Mouse (Mus musculus) hindbrain, embryonic 14.5 days (tissue): Measurements from ENCODE around the gene Zfp46. TPM values are rescaled to one million over a fixed set of nuclear protein-coding genes. Genes with fewer than 3 reads are reported as not detected.

ENCODE experiments used
- ATAC-seq: fragments of 200-750 bp; cut with Nextera tagmentation; 2 replicates; pipeline ENCODE4 v1.8.0; 2017; ENCODE audit warnings: moderate number of reproducible peaks, mild to moderate bottlenecking, moderate TSS enrichment, moderate library complexity; ENCODE audit not compliant: low FRiP score
- DNase-seq: peaks from one replicate; pipeline ENCODE4 v3.0.0-alpha.2; 2015; ENCODE audit warnings: low spot score
- H3K27ac ChIP-seq: fragments of 300-500 bp; sonication (generic); 2 replicates; pipeline ENCODE4 v1.5.1; 2014; ENCODE audit warnings: mild to moderate bottlenecking, moderate library complexity
- H3K27me3 ChIP-seq: fragments of 300-500 bp; sonication (generic); 2 replicates; pipeline ENCODE4 v1.6.1; 2014; ENCODE audit warnings: mild to moderate bottlenecking, low read length, mixed read lengths; ENCODE audit not compliant: control insufficient read depth, insufficient read depth
- H3K36me3 ChIP-seq: fragments of 300-500 bp; sonication (generic); replicated peaks from 2 replicates; pipeline ENCODE4 v1.6.1; 2014; ENCODE audit not compliant: control insufficient read depth, insufficient read depth
- H3K4me1 ChIP-seq: fragments of 300-500 bp; sonication (generic); replicated peaks from 2 replicates; pipeline ENCODE4 v1.6.1; 2014; ENCODE audit warnings: antibody characterized with exemption, low read length, mixed read lengths; ENCODE audit not compliant: control insufficient read depth, insufficient read depth
- H3K4me2 ChIP-seq: fragments of 300-500 bp; sonication (generic); replicated peaks from 2 replicates; pipeline ENCODE4 v1.6.1; 2014; ENCODE audit warnings: mild to moderate bottlenecking, moderate library complexity
- H3K4me3 ChIP-seq: fragments of 300-500 bp; sonication (generic); replicated peaks from 2 replicates; pipeline ENCODE4 v1.5.1; 2014; ENCODE audit warnings: mild to moderate bottlenecking, low read length
- H3K9ac ChIP-seq: fragments of 300-500 bp; sonication (generic); 2 replicates; pipeline ENCODE4 v1.6.1; 2014
- H3K9me3 ChIP-seq: fragments of 300-500 bp; sonication (generic); 2 replicates; pipeline ENCODE4 v1.6.1; 2016; ENCODE audit warnings: low read length; ENCODE audit not compliant: control insufficient read depth
- WGBS: fragments of 180-500 bp; shearing (Covaris S2); extraction: QIAGEN DNeasy Blood & Tissue Kit; methylation state at CpG from one replicate; pipeline ENCODE4 v1.1.7; 2014; 5-methylcytosine and 5-hydroxymethylcytosine counted together
- polyA plus RNA-seq: library from polyadenylated mRNA; unstranded; fragments of >200 nt; fragmentation: Nextera tagmentation; extraction: Ambion mirVana; gene quantifications from 2 replicates; pipeline ENCODE4 v1.2.1, GENCODE M21; 2014

Zfp46 gene
- polyA plus RNA-seq, result 39.8 and 48.8 TPM in 2 replicates

- no peak for ATAC-seq
- Histone ChIP-seq H3K9ac (peak within 1 kb of the TSS; percentile 59), H3K36me3 (peaks cover 22% of the 10 kb centered on the region), H3K9me3 (no peaks in the 10 kb centered on the region), H3K4me1 (peaks cover 30% of the 10 kb centered on the region), H3K27me3 (peaks cover 12% of the 10 kb centered on the region), H3K27ac (peak within 1 kb of the TSS; percentile 90), H3K4me3 (peak within 1 kb of the TSS; percentile 57), H3K4me2 (peak within 1 kb of the TSS; percentile 81)
- peak; percentile 79 for DNase-seq
- whole genome bisulfite sequencing, result 17% methylated on average over 5 of the region's 5 CpGs
These were observed at the start of gene Zfp46 for GRCm38 (mm10) chr4:136284455-136284854. TSS of gene Zfp46 (plus strand) at chr4:136284683.

- 25% methylated on average over 13 of the region's 13 CpGs for WGBS
- ATAC-seq, result no peak
These were observed 45.8 kb upstream of the Zfp46 start for GRCm38 (mm10) chr4:136238669-136239068.

GRCm38 (mm10) chr4:136239111-136239510 is 45.4 kb upstream of the Zfp46 start:
- no peak overlapping the region for H3K9ac ChIP-seq
- no peaks in the 10 kb centered on the region for H3K4me1 ChIP-seq
- ATAC-seq (no peak), DNase-seq (no peak)
- no peaks in the 10 kb centered on the region for H3K36me3 ChIP-seq
- no peaks in the 10 kb centered on the region for H3K9me3 ChIP-seq
- H3K4me2 ChIP-seq, result no peak overlapping the region
- peaks cover 13% of the 10 kb centered on the region for H3K27me3 ChIP-seq
- no peak overlapping the region for H3K27ac ChIP-seq
- H3K4me3 ChIP-seq, result no peak overlapping the region
- 73% methylated on average over 9 of the region's 9 CpGs for WGBS

More at GRCm38 (mm10) chr4:136238669-136239068, 45.8 kb upstream of the Zfp46 start:
- DNase-seq, result no peak
- H3K4me2 ChIP-seq, result no peak overlapping the region
- H3K4me3 ChIP-seq, result no peak overlapping the region
- no peak overlapping the region for H3K27ac ChIP-seq
- no peaks in the 10 kb centered on the region for H3K9me3 ChIP-seq
- no peaks in the 10 kb centered on the region for H3K4me1 ChIP-seq
- H3K9ac ChIP-seq, result no peak overlapping the region
- no peaks in the 10 kb centered on the region for H3K36me3 ChIP-seq
- H3K27me3 ChIP-seq, result peaks cover 13% of the 10 kb centered on the region

DNA sequence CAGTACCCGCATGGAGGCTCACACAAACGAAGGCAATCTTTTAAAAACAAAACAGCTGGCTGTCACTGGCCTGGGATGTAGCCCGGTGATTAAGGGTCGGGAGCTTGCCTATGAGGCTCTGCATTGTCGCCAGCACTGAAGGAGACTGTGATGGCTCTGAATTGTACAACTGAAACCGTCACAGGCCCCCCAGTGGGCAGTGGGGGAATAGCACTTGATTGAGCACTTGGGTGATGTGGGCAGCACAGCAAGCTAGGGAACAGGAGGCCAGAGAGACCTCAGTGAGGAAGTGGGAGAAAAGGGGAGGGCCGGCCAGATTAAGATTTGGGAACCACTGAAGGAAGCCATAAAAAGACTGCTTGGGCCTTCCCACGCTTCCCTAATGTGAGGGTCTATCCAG is 44.9 kb upstream of the Zfp46 start:
- WGBS, result 29% methylated on average over 8 of the region's 8 CpGs
- H3K27me3 ChIP-seq, result peaks cover 15% of the 10 kb centered on the region
- no peaks in the 10 kb centered on the region for H3K36me3 ChIP-seq
- ATAC-seq, result no peak; the same call in 1 of the 2 replicates
- no peak overlapping the region for H3K4me3 ChIP-seq
- H3K4me2 ChIP-seq, result no peak overlapping the region
- no peak overlapping the region for H3K9ac ChIP-seq
- no peaks in the 10 kb centered on the region for H3K4me1 ChIP-seq
- H3K27ac ChIP-seq, result no peak overlapping the region
- peak; percentile 69 for DNase-seq
- H3K9me3 ChIP-seq, result no peaks in the 10 kb centered on the region

- Histone ChIP-seq H3K4me2 (no peak overlapping the region), H3K27ac (no peak overlapping the region), H3K36me3 (no peaks in the 10 kb centered on the region), H3K4me1 (no peaks in the 10 kb centered on the region), H3K9me3 (no peaks in the 10 kb centered on the region), H3K4me3 (no peak overlapping the region), H3K9ac (no peak overlapping the region), H3K27me3 (peaks cover 19% of the 10 kb centered on the region)
- ATAC-seq, result no peak
- DNase-seq, result no peak
- 73% methylated on average over 14 of the region's 14 CpGs for WGBS
These were observed 44.4 kb upstream of the Zfp46 start for GRCm38 (mm10) chr4:136240123-136240522.

- H3K27ac ChIP-seq, result no peak overlapping the region
- no peaks in the 10 kb centered on the region for H3K36me3 ChIP-seq
- no peak overlapping the region for H3K9ac ChIP-seq
- 31% methylated on average over 8 of the region's 8 CpGs for WGBS
- no peaks in the 10 kb centered on the region for H3K9me3 ChIP-seq
- peaks cover 24% of the 10 kb centered on the region for H3K27me3 ChIP-seq
- DNase-seq (no peak), ATAC-seq (no peak)
- no peaks in the 10 kb centered on the region for H3K4me1 ChIP-seq
- H3K4me2 ChIP-seq, result no peak overlapping the region
- H3K4me3 ChIP-seq, result no peak overlapping the region
These were observed 43.5 kb upstream of the Zfp46 start for GRCm38 (mm10) chr4:136240955-136241354.

- Histone ChIP-seq H3K4me1 (no peaks in the 10 kb centered on the region), H3K4me3 (no peak overlapping the region), H3K27ac (no peak overlapping the region), H3K9ac (no peak overlapping the region), H3K4me2 (no peak overlapping the region), H3K27me3 (peaks cover 36% of the 10 kb centered on the region), H3K36me3 (no peaks in the 10 kb centered on the region), H3K9me3 (no peaks in the 10 kb centered on the region)
- DNase-seq, result no peak
- WGBS, result 49% methylated on average over 8 of the region's 8 CpGs
- no peak for ATAC-seq
These were observed 42.3 kb upstream of the Zfp46 start for GRCm38 (mm10) chr4:136242065-136242703.

GRCm38 (mm10) chr4:136242728-136243127 is 41.8 kb upstream of the Zfp46 start:
- H3K9me3 ChIP-seq, result no peaks in the 10 kb centered on the region
- no peak overlapping the region for H3K9ac ChIP-seq
- no peaks in the 10 kb centered on the region for H3K36me3 ChIP-seq
- H3K4me3 ChIP-seq, result no peak overlapping the region
- ATAC-seq (no peak), DNase-seq (no peak)
- no peak overlapping the region for H3K4me2 ChIP-seq
- no peak overlapping the region for H3K27ac ChIP-seq
- peaks cover 41% of the 10 kb centered on the region for H3K27me3 ChIP-seq
- WGBS, result 76% methylated on average over 7 of the region's 7 CpGs
- H3K4me1 ChIP-seq, result peaks cover 5% of the 10 kb centered on the region; the same call in 1 of the 2 replicates

DNA sequence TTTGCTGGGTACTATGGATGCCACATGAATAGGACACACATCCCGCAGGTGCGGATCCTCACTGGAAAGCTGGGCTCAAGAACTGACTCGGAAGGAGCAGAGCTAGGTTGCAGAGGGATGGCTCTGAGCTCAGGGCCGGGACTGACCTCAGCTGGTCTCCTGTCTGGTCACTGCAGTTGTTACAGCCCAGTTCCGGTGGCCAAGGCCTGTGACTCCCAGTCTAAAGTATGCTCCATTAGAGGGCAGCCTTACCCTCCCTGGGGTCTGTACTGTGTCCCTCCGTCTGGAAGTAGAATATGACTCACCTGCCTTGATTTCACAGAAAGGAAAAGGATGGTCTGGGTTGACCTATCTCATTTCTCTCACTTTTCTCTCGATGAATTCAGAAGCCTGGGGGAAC is 40.3 kb upstream of the Zfp46 start:
- DNase-seq, result no peak
- 76% methylated on average over 7 of the region's 7 CpGs for whole genome bisulfite sequencing
- Histone ChIP-seq H3K4me1 (peaks cover 14% of the 10 kb centered on the region), H3K36me3 (no peaks in the 10 kb centered on the region), H3K9me3 (no peaks in the 10 kb centered on the region), H3K9ac (no peak overlapping the region), H3K4me3 (no peak overlapping the region), H3K27ac (no peak overlapping the region), H3K27me3 (peaks cover 43% of the 10 kb centered on the region), H3K4me2 (no peak overlapping the region)
- no peak for ATAC-seq

DNA sequence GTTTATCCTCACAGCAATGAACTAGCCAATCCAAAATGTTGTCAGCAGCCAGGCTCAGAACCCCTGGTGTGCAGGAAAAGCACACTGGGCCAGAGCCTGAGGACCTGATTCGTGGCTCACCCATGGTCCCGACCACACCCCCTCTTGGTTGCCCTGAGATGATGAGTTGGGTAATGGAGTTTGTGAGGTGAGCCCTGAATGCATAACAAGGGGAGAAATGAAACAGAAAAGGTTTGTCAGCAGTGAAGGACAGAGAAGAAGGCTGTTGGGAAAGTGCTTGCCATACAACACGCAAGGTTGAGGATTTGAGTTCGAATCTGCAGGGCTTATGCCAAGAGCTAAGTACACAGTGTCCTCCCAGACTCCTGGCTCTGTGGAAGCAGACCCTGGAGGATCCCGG is 38.8 kb upstream of the Zfp46 start:
- WGBS, result 44% methylated on average over 5 of the region's 5 CpGs
- Histone ChIP-seq H3K9me3 (no peaks in the 10 kb centered on the region), H3K4me3 (no peak overlapping the region), H3K4me2 (no peak overlapping the region), H3K27ac (no peak overlapping the region), H3K4me1 (peaks cover 14% of the 10 kb centered on the region), H3K27me3 (peaks cover 58% of the 10 kb centered on the region), H3K36me3 (no peaks in the 10 kb centered on the region), H3K9ac (no peak overlapping the region)
- ATAC-seq (no peak), DNase-seq (no peak)
